Mouse (Mus musculus) testis, adult 2 months (tissue): ENCODE measurements around the gene Fhit. TPM values are rescaled to one million over a fixed set of nuclear protein-coding genes. Genes with fewer than 3 reads are reported as not detected.

Experiments
- H3K27ac ChIP-seq: fragments of 200-500 bp; 2 replicates; pipeline ENCODE4 v1.5.1; 2012; ENCODE audit warnings: low read depth, low read length; ENCODE audit not compliant: control insufficient read depth, insufficient read depth
- H3K27me3 ChIP-seq: fragments of 200-500 bp; 2 replicates; pipeline ENCODE4 v1.6.1; 2012; ENCODE audit warnings: mild to moderate bottlenecking, low read length, moderate library complexity; ENCODE audit not compliant: control insufficient read depth, insufficient read depth
- H3K36me3 ChIP-seq: fragments of 200-500 bp; 2 replicates; pipeline ENCODE4 v1.6.1; 2012; ENCODE audit warnings: mild to moderate bottlenecking, low read length; ENCODE audit not compliant: control insufficient read depth, insufficient read depth
- H3K4me1 ChIP-seq: fragments of 200-500 bp; 2 replicates; pipeline ENCODE4 v1.6.1; 2012; ENCODE audit warnings: low read length; ENCODE audit not compliant: control insufficient read depth, insufficient read depth
- H3K4me3 ChIP-seq: fragments of 200-500 bp; 2 replicates; pipeline ENCODE4 v1.5.1; 2012; ENCODE audit warnings: low read depth, mild to moderate bottlenecking, low read length, moderate library complexity, mixed read lengths; ENCODE audit not compliant: control insufficient read depth
- CTCF ChIP-seq: fragments of 200-500 bp; IDR thresholded peaks from 2 replicates; pipeline ENCODE4 v1.5.1; 2012; ENCODE audit warnings: low read depth, mild to moderate bottlenecking, inconsistent platforms, low read length, moderate library complexity; ENCODE audit not compliant: control insufficient read depth, insufficient read depth, insufficient replicate concordance
- POLR2A ChIP-seq: fragments of 200-500 bp; IDR thresholded peaks from 2 replicates; pipeline ENCODE4 v1.6.1; 2012; ENCODE audit warnings: low read depth, mild to moderate bottlenecking, inconsistent platforms, low read length, moderate library complexity; ENCODE audit not compliant: control insufficient read depth
- polyA plus RNA-seq: library from polyadenylated mRNA; depleted of rRNA; stranded (reverse); fragments of >200 nt; gene quantifications from 2 replicates; pipeline ENCODE4 v1.2.3, GENCODE M21; 2012

The Fhit gene
- polyA plus RNA-seq, 1 experiment, result 2.0 TPM

- Histone ChIP-seq H3K4me3 (no peak overlapping the region), H3K27me3 (no peaks in the 10 kb centered on the region), H3K36me3 (no peaks in the 10 kb centered on the region), H3K4me1 (no peaks in the 10 kb centered on the region), H3K27ac (no peak overlapping the region)
- TF ChIP-seq POLR2A, result no peak
- no peak for TF ChIP-seq CTCF
Measured at GRCm38 (mm10) chr14:9644216-9645166, 1517.3 kb downstream of the Fhit start.

GRCm38 (mm10) chr14:9643700-9644099 is 1518.1 kb downstream of the Fhit start:
- no peak overlapping the region for H3K4me3 ChIP-seq
- H3K27me3 ChIP-seq, result no peaks in the 10 kb centered on the region
- H3K4me1 ChIP-seq, result no peaks in the 10 kb centered on the region
- H3K27ac ChIP-seq, result no peak overlapping the region
- no peaks in the 10 kb centered on the region for H3K36me3 ChIP-seq
- TF ChIP-seq POLR2A, result no peak
- TF ChIP-seq CTCF, result no peak

GRCm38 (mm10) chr14:9642628-9643027 is 1519.2 kb downstream of the Fhit start:
- Histone ChIP-seq H3K27me3 (no peaks in the 10 kb centered on the region), H3K27ac (no peak overlapping the region), H3K4me3 (no peak overlapping the region), H3K4me1 (no peaks in the 10 kb centered on the region), H3K36me3 (no peaks in the 10 kb centered on the region)
- TF ChIP-seq POLR2A, result no peak
- TF ChIP-seq CTCF, result no peak

- no peaks in the 10 kb centered on the region for H3K27me3 ChIP-seq
- H3K4me3 ChIP-seq, result no peak overlapping the region
- no peaks in the 10 kb centered on the region for H3K36me3 ChIP-seq
- no peaks in the 10 kb centered on the region for H3K4me1 ChIP-seq
- TF ChIP-seq CTCF (no peak), POLR2A (no peak)
- no peak overlapping the region for H3K27ac ChIP-seq
Measured at GRCm38 (mm10) chr14:9642068-9642467, 1519.8 kb downstream of the Fhit start.

GRCm38 (mm10) chr14:9634247-9634991 is 1527.4 kb downstream of the Fhit start:
- Histone ChIP-seq H3K27me3 (no peaks in the 10 kb centered on the region), H3K4me3 (no peak overlapping the region), H3K36me3 (no peaks in the 10 kb centered on the region), H3K4me1 (peaks cover 6% of the 10 kb centered on the region), H3K27ac (no peak overlapping the region)
- TF ChIP-seq CTCF (no peak), POLR2A (no peak)

GRCm38 (mm10) chr14:9632537-9632936 is 1529.3 kb downstream of the Fhit start:
- no peak overlapping the region for H3K4me3 ChIP-seq
- TF ChIP-seq CTCF, result no peak
- TF ChIP-seq POLR2A, result no peak
- no peaks in the 10 kb centered on the region for H3K27me3 ChIP-seq
- H3K27ac ChIP-seq, result no peak overlapping the region
- no peaks in the 10 kb centered on the region for H3K36me3 ChIP-seq
- H3K4me1 ChIP-seq, result peaks cover 6% of the 10 kb centered on the region

- no peak overlapping the region for H3K27ac ChIP-seq
- no peaks in the 10 kb centered on the region for H3K36me3 ChIP-seq
- no peaks in the 10 kb centered on the region for H3K27me3 ChIP-seq
- TF ChIP-seq CTCF (no peak), POLR2A (no peak)
- no peaks in the 10 kb centered on the region for H3K4me1 ChIP-seq
- no peak overlapping the region for H3K4me3 ChIP-seq
Measured at GRCm38 (mm10) chr14:9623219-9624043, 1538.4 kb downstream of the Fhit start.
